Mouse (Mus musculus): ENCODE data around the gene Cerk. TPM values are rescaled to one million over a fixed set of nuclear protein-coding genes. Genes with fewer than 3 reads are reported as not detected.
"Not testable (repeated sequence)": the region's sequence is repeated elsewhere in the genome, so short reads cannot be mapped to it uniquely, and the experiment has no call there.

Cerk gene
- polyA plus RNA-seq, 1 experiment from 2014 or later = 19.0 TPM

GRCm38 (mm10) chr15:86167032-86167655 is 18.8 kb downstream of the Cerk start:
- no peaks in the 10 kb centered on the region for H3K27me3 ChIP-seq
- H3K4me2 ChIP-seq = no peak overlapping the region
- no peak for ATAC-seq
- H3K4me1 ChIP-seq = peaks cover 27% of the 10 kb centered on the region
- no peak overlapping the region for H3K4me3 ChIP-seq
- no peaks in the 10 kb centered on the region for H3K9me3 ChIP-seq (replicated peaks)
- H3K27ac ChIP-seq = no peak overlapping the region
- WGBS = 93% methylated on average over 7 of the region's 7 CpGs
- H3K9ac ChIP-seq = no peak overlapping the region
- H3K36me3 ChIP-seq (ENCODE audit: poor library complexity, severe bottlenecking) = peaks cover 12% of the 10 kb centered on the region

GRCm38 (mm10) chr15:86165811-86166590 is 19.9 kb downstream of the Cerk start:
- Histone ChIP-seq H3K4me3 (no peak overlapping the region), H3K36me3 (ENCODE audit: poor library complexity, severe bottlenecking) (peaks cover 22% of the 10 kb centered on the region), H3K4me2 (no peak overlapping the region), H3K9me3 (replicated peaks) (no peaks in the 10 kb centered on the region; the same call in 1 of the 2 replicates), H3K27ac (no peak overlapping the region), H3K4me1 (peaks cover 24% of the 10 kb centered on the region), H3K9ac (no peak overlapping the region), H3K27me3 (no peaks in the 10 kb centered on the region)
- no peak for ATAC-seq
- WGBS = 91% methylated on average over 24 of the region's 24 CpGs

GRCm38 (mm10) chr15:86164718-86165345 is 21.1 kb downstream of the Cerk start:
- Histone ChIP-seq H3K4me2 (no peak overlapping the region), H3K9me3 (replicated peaks) (no peaks in the 10 kb centered on the region; the same call in 1 of the 2 replicates), H3K36me3 (ENCODE audit: poor library complexity, severe bottlenecking) (peaks cover 22% of the 10 kb centered on the region), H3K4me3 (no peak overlapping the region), H3K4me1 (peaks cover 24% of the 10 kb centered on the region), H3K9ac (no peak overlapping the region), H3K27me3 (no peaks in the 10 kb centered on the region), H3K27ac (no peak overlapping the region)
- 75% methylated on average over 21 of the region's 21 CpGs for WGBS
- no peak for ATAC-seq

DNA sequence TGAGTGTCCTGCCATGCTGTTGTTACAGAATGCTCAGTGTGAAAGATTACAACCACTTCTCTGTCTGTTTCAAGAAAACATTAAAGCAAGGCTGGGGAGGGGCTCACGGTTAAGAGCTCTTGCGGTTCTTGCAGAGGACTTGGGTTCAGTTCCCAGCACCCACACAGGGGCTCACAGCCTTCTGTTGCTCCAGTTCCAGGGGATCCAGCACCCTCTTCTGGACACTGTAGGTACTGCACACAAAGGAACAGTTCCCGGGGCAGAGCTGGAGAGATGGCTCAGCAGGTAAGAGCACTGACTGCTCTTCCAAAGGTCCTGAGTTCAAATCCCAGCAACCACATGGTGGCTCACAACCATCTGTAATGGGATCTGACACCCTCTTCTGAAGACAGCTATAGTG is 24.1 kb downstream of the Cerk start:
- 95% methylated on average over 3 of the region's 3 CpGs for WGBS
- not testable (repeated sequence) for H3K4me2 ChIP-seq; H3K27me3 ChIP-seq; H3K9me3 ChIP-seq (replicated peaks); ATAC-seq; H3K4me1 ChIP-seq; H3K27ac ChIP-seq; H3K4me3 ChIP-seq; H3K9ac ChIP-seq
- H3K36me3 ChIP-seq (ENCODE audit: poor library complexity, severe bottlenecking) = peaks cover 22% of the 10 kb centered on the region

DNA sequence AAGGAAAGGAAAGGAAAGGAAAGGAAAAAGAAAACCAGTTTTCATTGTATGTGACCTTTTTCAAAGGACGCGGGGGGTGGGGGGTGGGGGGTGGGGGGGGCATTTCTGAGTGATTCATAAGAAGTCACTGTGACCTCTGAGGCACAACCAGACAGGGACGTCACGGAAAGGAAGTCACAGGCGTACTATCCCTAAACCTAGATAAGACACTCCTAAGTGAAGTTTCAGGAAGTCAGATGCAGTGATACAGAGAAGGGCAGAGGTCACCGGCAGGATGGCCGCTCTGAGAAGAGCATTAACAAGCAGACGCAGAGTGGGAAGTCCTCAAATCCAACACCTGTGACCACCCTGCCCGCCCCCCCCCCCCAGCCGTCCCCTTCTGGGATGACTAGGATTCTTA is 25.0 kb downstream of the Cerk start:
- 94% methylated on average over 10 of the region's 10 CpGs for WGBS
- H3K36me3 ChIP-seq (ENCODE audit: poor library complexity, severe bottlenecking) = peaks cover 28% of the 10 kb centered on the region
- H3K27ac ChIP-seq = no peak overlapping the region
- H3K9ac ChIP-seq = no peak overlapping the region
- no peak overlapping the region for H3K4me2 ChIP-seq
- no peak overlapping the region for H3K4me3 ChIP-seq
- H3K4me1 ChIP-seq = peaks cover 8% of the 10 kb centered on the region; the same call in 1 of the 2 replicates
- no peaks in the 10 kb centered on the region; the same call in 1 of the 2 replicates for H3K9me3 ChIP-seq (replicated peaks)
- no peaks in the 10 kb centered on the region for H3K27me3 ChIP-seq
- ATAC-seq = no peak

- WGBS = 86% methylated on average over 5 of the region's 5 CpGs
- H3K9me3 ChIP-seq (replicated peaks) = no peaks in the 10 kb centered on the region; the same call in 1 of the 2 replicates
- no peak for ATAC-seq
These were observed 26.2 kb downstream of the Cerk start for GRCm38 (mm10) chr15:86159719-86160118.

GRCm38 (mm10) chr15:86159093-86159492 is 26.8 kb downstream of the Cerk start:
- Histone ChIP-seq H3K9ac (no peak overlapping the region), H3K36me3 (ENCODE audit: poor library complexity, severe bottlenecking) (peaks cover 33% of the 10 kb centered on the region), H3K4me3 (no peak overlapping the region), H3K27ac (no peak overlapping the region), H3K27me3 (no peaks in the 10 kb centered on the region), H3K4me2 (no peak overlapping the region), H3K9me3 (replicated peaks) (no peaks in the 10 kb centered on the region; the same call in 1 of the 2 replicates), H3K4me1 (no peaks in the 10 kb centered on the region)
- ATAC-seq = no peak
- 90% methylated on average over 16 of the region's 16 CpGs for WGBS

More at GRCm38 (mm10) chr15:86159719-86160118, 26.2 kb downstream of the Cerk start:
- peaks cover 31% of the 10 kb centered on the region for H3K36me3 ChIP-seq (ENCODE audit: poor library complexity, severe bottlenecking)
- H3K9ac ChIP-seq = no peak overlapping the region
- no peaks in the 10 kb centered on the region for H3K27me3 ChIP-seq
- H3K4me2 ChIP-seq = no peak overlapping the region
- no peak overlapping the region for H3K27ac ChIP-seq
- H3K4me3 ChIP-seq = no peak overlapping the region
- H3K4me1 ChIP-seq = peaks cover 3% of the 10 kb centered on the region; the same call in 1 of the 2 replicates

DNA sequence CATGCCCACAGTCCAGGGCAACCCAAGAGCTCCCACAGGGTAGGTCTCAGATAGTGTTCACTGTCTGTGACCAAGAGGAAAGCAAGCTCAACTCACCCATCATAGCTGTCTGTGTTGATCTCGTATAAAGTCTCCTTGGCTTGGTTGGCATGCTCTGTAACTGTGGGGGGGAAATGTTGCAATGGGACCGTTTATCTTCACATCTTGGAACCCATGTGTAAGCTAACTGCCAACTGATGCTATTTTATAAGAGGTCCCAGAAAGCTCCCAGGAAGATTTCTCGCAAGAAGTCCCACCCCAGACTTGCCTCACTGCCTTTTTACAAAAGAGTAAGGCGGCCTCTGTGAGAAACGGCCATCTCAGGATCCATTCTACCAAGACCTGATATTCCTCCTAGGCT is 29.4 kb downstream of the Cerk start:
- H3K27me3 ChIP-seq = no peaks in the 10 kb centered on the region
- H3K27ac ChIP-seq = no peak overlapping the region
- no peak overlapping the region for H3K4me3 ChIP-seq
- no peaks in the 10 kb centered on the region for H3K4me1 ChIP-seq
- H3K9ac ChIP-seq = no peak overlapping the region
- H3K9me3 ChIP-seq (replicated peaks) = no peaks in the 10 kb centered on the region
- H3K36me3 ChIP-seq (ENCODE audit: poor library complexity, severe bottlenecking) = peaks cover 35% of the 10 kb centered on the region
- ATAC-seq = no peak
- 78% methylated on average over 5 of the region's 5 CpGs for WGBS
- no peak overlapping the region for H3K4me2 ChIP-seq

DNA sequence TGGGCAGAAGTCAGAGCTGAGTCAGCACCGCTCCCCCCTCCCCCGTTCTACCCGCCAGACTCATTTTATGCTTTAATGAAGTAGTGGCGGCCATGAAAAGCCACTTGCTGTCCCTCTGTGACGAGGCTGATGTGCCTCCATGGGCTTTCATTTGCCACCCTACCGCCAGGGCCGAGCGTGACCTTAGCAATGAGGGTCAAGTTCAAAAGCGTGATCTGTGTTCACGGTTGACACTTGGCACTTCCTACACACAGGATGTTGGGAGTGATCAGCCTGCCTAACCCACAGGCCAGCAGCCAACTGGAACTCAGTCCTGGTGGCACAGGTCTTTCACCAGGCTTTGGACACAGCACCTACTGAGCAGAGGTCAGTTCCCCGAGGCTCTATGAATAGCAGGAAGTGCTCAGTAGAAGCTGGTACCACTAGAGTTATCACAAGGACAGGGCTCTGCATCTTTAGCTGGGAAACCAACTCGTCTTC is 32.4 kb downstream of the Cerk start:
- Histone ChIP-seq H3K27ac (no peak overlapping the region), H3K9me3 (replicated peaks) (no peaks in the 10 kb centered on the region), H3K9ac (no peak overlapping the region), H3K27me3 (no peaks in the 10 kb centered on the region), H3K4me2 (no peak overlapping the region), H3K36me3 (ENCODE audit: poor library complexity, severe bottlenecking) (peaks cover 56% of the 10 kb centered on the region), H3K4me1 (no peaks in the 10 kb centered on the region), H3K4me3 (no peak overlapping the region)
- 91% methylated on average over 12 of the region's 12 CpGs for WGBS
- no peak for ATAC-seq

DNA sequence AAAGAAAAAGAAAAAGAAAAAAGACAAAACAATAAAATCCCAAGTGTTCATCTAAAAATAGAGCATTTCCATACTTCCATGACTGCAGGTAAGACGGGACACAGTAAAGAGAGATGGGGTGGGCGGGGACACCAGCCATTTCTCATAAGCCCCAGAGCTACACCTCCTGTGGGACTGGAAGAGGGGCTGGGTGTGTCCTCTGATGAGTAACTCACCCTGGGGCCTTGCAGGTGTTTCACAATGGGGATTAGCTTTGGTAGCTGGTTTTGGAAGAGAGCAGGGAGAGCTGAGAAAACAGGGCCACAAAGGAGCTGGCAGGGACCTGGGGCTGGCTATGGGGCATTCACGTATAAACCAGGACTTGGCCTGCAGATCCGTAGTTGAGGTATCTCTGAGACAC is 35.3 kb downstream of the Cerk start:
- Histone ChIP-seq H3K4me3 (no peak overlapping the region), H3K9me3 (replicated peaks) (no peaks in the 10 kb centered on the region), H3K4me2 (no peak overlapping the region), H3K36me3 (ENCODE audit: poor library complexity, severe bottlenecking) (peaks cover 73% of the 10 kb centered on the region), H3K27me3 (no peaks in the 10 kb centered on the region), H3K27ac (no peak overlapping the region), H3K9ac (no peak overlapping the region), H3K4me1 (no peaks in the 10 kb centered on the region)
- no peak for ATAC-seq
- 66% methylated on average over 4 of the region's 4 CpGs for WGBS

GRCm38 (mm10) chr15:86146922-86147321 is 39.0 kb downstream of the Cerk start:
- WGBS = 89% methylated on average over 8 of the region's 8 CpGs
- no peaks in the 10 kb centered on the region for H3K27me3 ChIP-seq
- H3K4me3 ChIP-seq = no peak overlapping the region
- no peak overlapping the region for H3K4me2 ChIP-seq
- H3K27ac ChIP-seq = no peak overlapping the region
- H3K4me1 ChIP-seq = no peaks in the 10 kb centered on the region
- ATAC-seq = no peak
- peaks cover 77% of the 10 kb centered on the region for H3K36me3 ChIP-seq (ENCODE audit: poor library complexity, severe bottlenecking)
- no peak overlapping the region for H3K9ac ChIP-seq
- H3K9me3 ChIP-seq (replicated peaks) = no peaks in the 10 kb centered on the region

DNA sequence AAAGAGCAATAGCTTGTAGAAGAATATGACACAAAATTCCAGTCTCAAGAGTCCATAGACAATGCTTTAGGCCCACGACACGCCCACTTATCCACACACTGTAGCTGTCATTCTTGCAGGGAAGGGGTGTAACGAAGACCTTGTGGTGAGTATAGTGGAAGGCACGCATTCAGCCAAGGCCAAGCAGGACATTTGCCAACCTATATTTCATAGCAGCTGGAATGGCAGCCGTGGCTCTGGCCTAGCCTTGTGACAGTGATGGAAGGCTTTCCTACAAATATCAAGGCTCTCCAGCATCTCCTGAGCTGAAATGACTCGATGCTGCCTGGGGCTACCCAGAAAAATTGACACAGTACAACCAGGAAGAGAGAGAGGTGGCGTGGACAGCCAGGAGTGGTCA is 40.9 kb downstream of the Cerk start:
- WGBS = 88% methylated on average over 7 of the region's 7 CpGs
- H3K9ac ChIP-seq = no peak overlapping the region
- ATAC-seq = no peak
- H3K27me3 ChIP-seq = no peaks in the 10 kb centered on the region
- no peak overlapping the region for H3K4me3 ChIP-seq
- no peak overlapping the region for H3K27ac ChIP-seq
- peaks cover 80% of the 10 kb centered on the region for H3K36me3 ChIP-seq (ENCODE audit: poor library complexity, severe bottlenecking)
- no peaks in the 10 kb centered on the region for H3K9me3 ChIP-seq (replicated peaks)
- H3K4me1 ChIP-seq = no peaks in the 10 kb centered on the region
- no peak overlapping the region for H3K4me2 ChIP-seq
